Mouse (Mus musculus) lung, embryonic 14.5 days (tissue): Measurements from ENCODE around the gene Ankrd22. TPM values are rescaled to one million over a fixed set of nuclear protein-coding genes. Genes with fewer than 3 reads are reported as not detected.
"Not testable (repeated sequence)": the region's sequence is repeated elsewhere in the genome, so short reads cannot be mapped to it uniquely, and the experiment has no call there.

Experiments used
- ATAC-seq: fragments of 200-750 bp; cut with Nextera tagmentation; 2 replicates; pipeline ENCODE4 v1.8.0; 2017; ENCODE audit warnings: mild to moderate bottlenecking, moderate TSS enrichment, moderate library complexity; ENCODE audit not compliant: insufficient read depth
- DNase-seq: peaks from one replicate; pipeline ENCODE4 v3.0.0-alpha.2; 2015
- H3K27ac ChIP-seq: fragments of 300-500 bp; sonication (generic); 2 replicates; pipeline ENCODE4 v1.5.1; 2014; ENCODE audit warnings: low read depth, mild to moderate bottlenecking, moderate library complexity
- H3K27me3 ChIP-seq: fragments of 300-500 bp; sonication (generic); 2 replicates; pipeline ENCODE4 v1.6.1; 2014; ENCODE audit warnings: low read length, control low read depth; ENCODE audit not compliant: insufficient read depth
- H3K36me3 ChIP-seq: fragments of 300-500 bp; sonication (generic); 2 replicates; pipeline ENCODE4 v1.6.1; 2014; ENCODE audit warnings: control low read depth; ENCODE audit not compliant: insufficient read depth
- H3K4me1 ChIP-seq: fragments of 300-500 bp; sonication (generic); 2 replicates; pipeline ENCODE4 v1.6.1; 2014; ENCODE audit warnings: antibody characterized with exemption, control low read depth; ENCODE audit not compliant: insufficient read depth
- H3K4me2 ChIP-seq: fragments of 300-500 bp; sonication (generic); 2 replicates; pipeline ENCODE4 v1.6.1; 2014; ENCODE audit warnings: mild to moderate bottlenecking
- H3K4me3 ChIP-seq: fragments of 300-500 bp; sonication (generic); 2 replicates; pipeline ENCODE4 v1.5.1; 2014; ENCODE audit warnings: low read depth, low read length
- H3K9ac ChIP-seq: fragments of 300-500 bp; sonication (generic); 2 replicates; pipeline ENCODE4 v1.6.1; 2014
- H3K9me3 ChIP-seq: fragments of 300-500 bp; sonication (generic); 2 replicates; pipeline ENCODE4 v1.6.1; 2016; ENCODE audit warnings: low read depth, low read length, control low read depth
- CTCF ChIP-seq: IDR thresholded peaks from 2 replicates; pipeline ENCODE4 v1.5.1; 2016; ENCODE audit warnings: antibody characterized with exemption, low read depth
- WGBS: fragments of 180-500 bp; shearing (Covaris S2); extraction: QIAGEN DNeasy Blood & Tissue Kit; methylation state at CpG from one replicate; pipeline ENCODE4 v1.1.7; 2014; 5-methylcytosine and 5-hydroxymethylcytosine counted together
- polyA plus RNA-seq: library from polyadenylated mRNA; unstranded; fragments of >200 nt; fragmentation: Nextera tagmentation; extraction: Ambion mirVana; gene quantifications from 2 replicates; pipeline ENCODE4 v1.2.1, GENCODE M21; 2014

Gene Ankrd22
- polyA plus RNA-seq, 1 experiment from 2014 or later = not detected

DNA sequence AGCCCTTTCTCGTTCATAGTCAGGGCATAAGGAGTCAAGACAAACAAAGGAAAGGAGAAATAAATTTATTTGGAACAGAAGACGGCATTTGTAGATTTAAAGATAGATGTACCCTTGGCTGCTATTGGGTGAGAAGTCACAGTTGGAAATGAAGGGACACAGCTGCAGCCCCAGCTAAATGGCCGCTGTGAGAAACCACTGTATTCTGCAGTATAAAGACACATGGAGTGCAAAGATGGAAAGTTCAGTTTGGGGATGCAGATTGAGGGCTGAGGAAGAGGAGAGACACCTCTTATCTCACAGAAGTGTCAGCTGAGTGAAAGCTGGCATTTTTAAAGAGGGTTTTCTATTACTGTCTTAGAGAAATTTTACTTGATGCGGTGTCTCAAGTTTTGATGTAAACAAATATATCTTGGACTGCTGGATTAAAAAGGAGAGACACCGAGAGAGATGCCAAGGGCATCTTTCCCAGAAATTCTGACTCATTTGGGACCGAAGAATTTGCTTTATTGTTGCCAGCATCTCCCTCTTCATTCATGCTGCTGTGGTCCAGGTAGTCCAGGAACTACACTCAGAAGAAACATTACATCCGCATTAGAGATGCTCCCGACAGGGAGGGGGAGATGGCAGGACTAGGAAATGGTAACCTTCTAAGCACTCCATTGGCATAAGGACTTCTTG, 41.0 kb upstream of the Ankrd22 start:
- ATAC-seq = peak; percentile 58; the same call in 1 of the 2 replicates
- no peak overlapping the region for H3K4me2 ChIP-seq
- no peak overlapping the region for H3K4me3 ChIP-seq
- no peaks in the 10 kb centered on the region for H3K4me1 ChIP-seq
- no peaks in the 10 kb centered on the region for H3K36me3 ChIP-seq
- no peak overlapping the region for H3K9ac ChIP-seq
- no peak overlapping the region for H3K27ac ChIP-seq
- DNase-seq = peak; percentile 66
- H3K9me3 ChIP-seq = no peaks in the 10 kb centered on the region
- WGBS = 54% methylated on average over 8 of the region's 8 CpGs
- TF ChIP-seq CTCF = no peak
- no peaks in the 10 kb centered on the region for H3K27me3 ChIP-seq

DNA sequence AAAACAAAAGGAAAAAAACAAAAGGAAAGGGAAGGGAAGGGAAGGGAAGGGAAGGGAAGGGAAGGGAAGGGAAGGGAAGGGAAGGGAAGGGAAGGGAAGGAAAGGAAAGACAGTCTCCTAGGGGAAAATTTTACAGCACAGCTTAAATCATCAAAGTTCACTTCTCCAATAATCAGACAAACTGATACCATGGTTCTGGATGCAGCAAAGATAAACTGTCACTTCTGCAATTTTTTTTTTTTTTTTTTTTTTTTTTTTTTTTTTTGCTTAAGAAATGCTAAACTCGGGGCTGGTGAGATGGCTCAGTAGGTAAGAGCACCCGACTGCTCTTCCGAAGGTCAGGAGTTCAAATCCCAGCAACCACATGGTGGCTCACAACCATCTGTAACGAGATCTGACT, 40.3 kb upstream of the Ankrd22 start:
- not testable (repeated sequence) for H3K36me3 ChIP-seq, DNase-seq, H3K27me3 ChIP-seq, H3K9ac ChIP-seq, H3K9me3 ChIP-seq, H3K4me1 ChIP-seq, H3K4me2 ChIP-seq, H3K27ac ChIP-seq, H3K4me3 ChIP-seq, ATAC-seq
- 63% methylated on average over 3 of the region's 4 CpGs for WGBS

DNA sequence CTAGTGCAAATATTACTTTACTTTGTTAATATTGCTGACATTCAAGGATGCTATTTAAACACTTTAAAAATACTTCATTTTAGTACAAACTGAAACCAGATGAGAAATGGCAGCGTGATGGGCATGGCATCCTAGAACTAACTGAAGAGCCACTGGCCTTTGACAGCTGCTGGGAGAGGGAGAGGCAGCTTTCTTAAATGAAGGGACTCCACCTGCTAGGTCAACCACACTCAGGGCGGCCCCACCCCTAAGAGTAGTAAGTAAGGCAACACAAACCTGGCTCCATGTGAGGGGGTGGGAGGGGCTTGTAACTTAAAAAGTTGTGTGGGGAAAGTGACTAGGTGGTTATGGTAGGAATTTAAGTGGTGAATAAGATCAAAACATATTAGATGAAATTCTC, 36.8 kb upstream of the Ankrd22 start:
- Histone ChIP-seq H3K27ac (no peak overlapping the region), H3K9me3 (no peaks in the 10 kb centered on the region), H3K27me3 (no peaks in the 10 kb centered on the region), H3K4me3 (no peak overlapping the region), H3K4me2 (no peak overlapping the region), H3K4me1 (no peaks in the 10 kb centered on the region), H3K36me3 (no peaks in the 10 kb centered on the region), H3K9ac (no peak overlapping the region)
- no peak for TF ChIP-seq CTCF
- DNase-seq (no peak), ATAC-seq (no peak)
- WGBS = 72% methylated on average over 2 of the region's 2 CpGs

DNA sequence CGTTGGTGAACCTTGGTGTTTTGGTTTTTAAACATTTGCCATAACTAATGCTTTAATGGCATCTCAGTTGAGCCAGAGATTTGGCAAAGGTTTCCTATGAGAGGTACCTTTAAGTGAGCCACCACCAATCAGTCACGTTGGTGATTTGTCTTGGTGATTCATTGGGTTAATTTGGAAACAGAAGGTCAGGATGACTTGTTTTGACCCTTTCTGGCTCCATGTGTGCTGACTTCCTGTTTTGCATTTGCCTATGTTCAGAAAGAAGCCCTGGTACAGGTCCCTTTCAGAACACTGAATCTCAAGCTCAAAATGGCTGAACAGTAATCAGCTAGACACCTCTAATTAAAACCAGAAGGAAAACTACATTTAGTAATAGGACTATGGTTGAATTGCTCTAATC, 33.6 kb upstream of the Ankrd22 start:
- TF ChIP-seq CTCF = no peak
- no peak overlapping the region for H3K27ac ChIP-seq
- H3K36me3 ChIP-seq = no peaks in the 10 kb centered on the region
- ATAC-seq (no peak), DNase-seq (no peak)
- H3K4me1 ChIP-seq = peaks cover 2% of the 10 kb centered on the region; the same call in 1 of the 2 replicates
- H3K9me3 ChIP-seq = no peaks in the 10 kb centered on the region
- no peak overlapping the region for H3K4me3 ChIP-seq
- H3K9ac ChIP-seq = no peak overlapping the region
- no peaks in the 10 kb centered on the region for H3K27me3 ChIP-seq
- no peak overlapping the region for H3K4me2 ChIP-seq
- WGBS = 69% methylated on average over 2 of the region's 2 CpGs

DNA sequence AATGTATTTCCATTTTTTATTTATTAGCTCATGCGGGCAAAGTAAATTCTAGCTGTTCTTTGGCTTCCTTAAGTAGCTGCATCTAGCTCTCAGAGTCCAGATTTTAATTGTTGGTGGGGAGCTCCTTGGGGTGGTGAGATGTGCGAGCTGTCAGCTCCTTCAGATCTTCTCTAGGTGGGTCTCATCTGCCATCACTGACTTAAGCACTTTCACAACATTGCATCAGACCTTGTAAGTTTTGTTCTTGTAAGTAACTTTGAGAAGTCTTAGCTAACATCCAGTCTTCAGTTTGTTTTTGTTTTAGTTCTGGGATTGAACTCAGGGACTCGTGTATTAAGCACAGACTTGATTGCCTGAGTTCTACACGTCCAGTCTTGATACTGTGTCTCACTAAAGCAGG, 33.0 kb upstream of the Ankrd22 start:
- whole genome bisulfite sequencing = 66% methylated on average over 4 of the region's 4 CpGs
- Histone ChIP-seq H3K27me3 (no peaks in the 10 kb centered on the region), H3K4me3 (no peak overlapping the region), H3K36me3 (no peaks in the 10 kb centered on the region), H3K9me3 (no peaks in the 10 kb centered on the region), H3K9ac (no peak overlapping the region), H3K4me1 (peaks cover 2% of the 10 kb centered on the region; the same call in 1 of the 2 replicates), H3K27ac (no peak overlapping the region), H3K4me2 (no peak overlapping the region)
- TF ChIP-seq CTCF = no peak
- no peak for ATAC-seq
- no peak for DNase-seq

DNA sequence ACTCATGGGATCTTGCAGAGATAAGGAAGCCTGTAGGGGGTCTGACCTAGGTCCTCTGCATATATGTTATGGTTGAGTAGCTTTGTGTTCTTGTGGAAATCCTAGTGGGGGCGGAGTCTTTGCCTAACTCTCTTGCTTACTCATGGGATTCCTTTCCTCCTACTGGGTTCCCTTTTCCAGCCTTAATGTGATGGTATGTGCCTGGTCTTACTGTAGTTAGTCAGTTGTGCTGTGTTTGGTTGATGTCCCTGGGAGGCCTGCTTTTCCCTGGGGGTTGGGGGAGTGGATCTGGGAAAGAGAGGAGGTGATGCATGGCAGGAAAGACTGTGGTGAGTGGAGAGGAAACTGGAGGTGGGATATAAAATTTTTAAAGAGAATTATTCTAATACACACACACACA, 32.2 kb upstream of the Ankrd22 start:
- Histone ChIP-seq H3K4me1 (peaks cover 2% of the 10 kb centered on the region; the same call in 1 of the 2 replicates), H3K27me3 (no peaks in the 10 kb centered on the region), H3K27ac (no peak overlapping the region), H3K4me2 (no peak overlapping the region), H3K36me3 (no peaks in the 10 kb centered on the region), H3K9ac (no peak overlapping the region), H3K9me3 (no peaks in the 10 kb centered on the region), H3K4me3 (no peak overlapping the region)
- WGBS = 95% methylated on average over 1 of the region's 1 CpGs
- DNase-seq (no peak), ATAC-seq (no peak)
- no peak for TF ChIP-seq CTCF

DNA sequence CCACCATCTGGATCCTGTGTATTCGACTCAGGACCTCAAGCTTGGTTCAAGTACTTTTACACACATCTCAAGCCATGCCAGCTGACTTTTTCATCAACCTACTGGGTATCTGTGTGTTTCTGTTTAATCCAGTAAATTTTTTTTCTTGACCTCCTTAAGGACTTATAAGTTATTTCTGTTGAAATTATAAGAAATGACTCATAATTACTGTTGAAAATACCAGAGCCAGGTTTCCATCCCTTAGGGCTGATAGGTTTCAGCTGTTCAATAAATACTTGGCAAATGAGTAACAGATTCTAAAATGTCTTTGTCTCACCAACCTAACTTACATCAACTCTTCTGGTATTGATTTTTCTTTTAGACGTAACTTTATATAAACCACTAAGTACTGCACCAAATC, 29.2 kb upstream of the Ankrd22 start:
- Histone ChIP-seq H3K4me2 (no peak overlapping the region), H3K4me3 (no peak overlapping the region), H3K9ac (no peak overlapping the region), H3K27ac (no peak overlapping the region), H3K27me3 (no peaks in the 10 kb centered on the region), H3K4me1 (peaks cover 2% of the 10 kb centered on the region; the same call in 1 of the 2 replicates), H3K9me3 (no peaks in the 10 kb centered on the region), H3K36me3 (no peaks in the 10 kb centered on the region)
- 54% methylated on average over 2 of the region's 2 CpGs for WGBS
- no peak for TF ChIP-seq CTCF
- DNase-seq = no peak
- no peak for ATAC-seq
